Mouse (Mus musculus) limb, embryonic 14.5 days (tissue): Measurements from ENCODE around the gene Apoo. TPM values are rescaled to one million over a fixed set of nuclear protein-coding genes. Genes with fewer than 3 reads are reported as not detected.
"Not testable (repeated sequence)": the region's sequence is repeated elsewhere in the genome, so short reads cannot be mapped to it uniquely, and the experiment has no call there.

Source experiments
- ATAC-seq: fragments of 200-750 bp; cut with Nextera tagmentation; 2 replicates; pipeline ENCODE4 v1.8.0; 2017; ENCODE audit warnings: low read depth, moderate number of reproducible peaks, moderate TSS enrichment; ENCODE audit not compliant: low FRiP score
- DNase-seq: peaks from one replicate; pipeline ENCODE4 v3.0.0-alpha.2; 2015; ENCODE audit warnings: low spot score
- H3K27ac ChIP-seq: fragments of 300-500 bp; sonication (generic); replicated peaks from 2 replicates; pipeline ENCODE4 v1.5.1; 2014; ENCODE audit warnings: low read depth, mild to moderate bottlenecking, low read length, moderate library complexity, mixed read lengths
- H3K27me3 ChIP-seq: fragments of 300-500 bp; sonication (generic); 2 replicates; pipeline ENCODE4 v1.6.1; 2014; ENCODE audit warnings: low read length, mixed read lengths; ENCODE audit not compliant: control insufficient read depth, insufficient read depth
- H3K36me3 ChIP-seq: fragments of 300-500 bp; sonication (generic); 2 replicates; pipeline ENCODE4 v1.6.1; 2014; ENCODE audit warnings: mild to moderate bottlenecking, low read length, moderate library complexity, mixed read lengths; ENCODE audit not compliant: control insufficient read depth, insufficient read depth
- H3K4me1 ChIP-seq: fragments of 300-500 bp; sonication (generic); 2 replicates; pipeline ENCODE4 v1.6.1; 2014; ENCODE audit warnings: antibody characterized with exemption, low read length, mixed read lengths; ENCODE audit not compliant: control insufficient read depth, insufficient read depth
- H3K4me2 ChIP-seq: fragments of 300-500 bp; sonication (generic); replicated peaks from 2 replicates; pipeline ENCODE4 v1.6.1; 2014; ENCODE audit warnings: low read depth, mild to moderate bottlenecking, low read length, moderate library complexity; ENCODE audit not compliant: severe bottlenecking
- H3K4me3 ChIP-seq: fragments of 300-500 bp; sonication (generic); replicated peaks from 2 replicates; pipeline ENCODE4 v1.5.1; 2014; ENCODE audit warnings: low read length
- H3K9ac ChIP-seq: fragments of 300-500 bp; sonication (generic); 2 replicates; pipeline ENCODE4 v1.6.1; 2014; ENCODE audit warnings: mild to moderate bottlenecking, low read depth, low read length, moderate library complexity; ENCODE audit not compliant: severe bottlenecking
- H3K9me3 ChIP-seq: fragments of 300-500 bp; sonication (generic); 2 replicates; pipeline ENCODE4 v1.6.1; 2016; ENCODE audit warnings: low read length; ENCODE audit not compliant: control insufficient read depth
- POLR2A ChIP-seq: fragments of 200-500 bp; IDR thresholded peaks from 2 replicates; pipeline ENCODE4 v1.8.0; 2012; ENCODE audit warnings: inconsistent platforms, mild to moderate bottlenecking, moderate library complexity, borderline replicate concordance; ENCODE audit not compliant: insufficient read depth, insufficient read length; ENCODE audit errors: extremely low read depth
- WGBS: fragments of 180-500 bp; shearing (Covaris S2); extraction: QIAGEN DNeasy Blood & Tissue Kit; methylation state at CpG from one replicate; pipeline ENCODE4 v1.1.7; 2014; 5-methylcytosine and 5-hydroxymethylcytosine counted together
- microRNA-seq: library from miRNA; unstranded; fragments of <30 nt; microRNA quantifications from one replicate; pipeline ENCODE4, GENCODE M21; 2016
- polyA plus RNA-seq, 2 experiments: library from polyadenylated mRNA; depleted of rRNA in 1 of 2; stranded (reverse) in 1 of 2; unstranded in 1 of 2; fragments of >200 nt; fragmentation: Nextera tagmentation in 1 of 2; extraction: Ambion mirVana in 1 of 2; gene quantifications; 2 replicates each; pipeline versions ENCODE4 v1.2.1 to v1.2.3; 2012 to 2014

The Apoo gene
- polyA plus RNA-seq, 2 experiments: 18.5 to 73.4 TPM

DNA sequence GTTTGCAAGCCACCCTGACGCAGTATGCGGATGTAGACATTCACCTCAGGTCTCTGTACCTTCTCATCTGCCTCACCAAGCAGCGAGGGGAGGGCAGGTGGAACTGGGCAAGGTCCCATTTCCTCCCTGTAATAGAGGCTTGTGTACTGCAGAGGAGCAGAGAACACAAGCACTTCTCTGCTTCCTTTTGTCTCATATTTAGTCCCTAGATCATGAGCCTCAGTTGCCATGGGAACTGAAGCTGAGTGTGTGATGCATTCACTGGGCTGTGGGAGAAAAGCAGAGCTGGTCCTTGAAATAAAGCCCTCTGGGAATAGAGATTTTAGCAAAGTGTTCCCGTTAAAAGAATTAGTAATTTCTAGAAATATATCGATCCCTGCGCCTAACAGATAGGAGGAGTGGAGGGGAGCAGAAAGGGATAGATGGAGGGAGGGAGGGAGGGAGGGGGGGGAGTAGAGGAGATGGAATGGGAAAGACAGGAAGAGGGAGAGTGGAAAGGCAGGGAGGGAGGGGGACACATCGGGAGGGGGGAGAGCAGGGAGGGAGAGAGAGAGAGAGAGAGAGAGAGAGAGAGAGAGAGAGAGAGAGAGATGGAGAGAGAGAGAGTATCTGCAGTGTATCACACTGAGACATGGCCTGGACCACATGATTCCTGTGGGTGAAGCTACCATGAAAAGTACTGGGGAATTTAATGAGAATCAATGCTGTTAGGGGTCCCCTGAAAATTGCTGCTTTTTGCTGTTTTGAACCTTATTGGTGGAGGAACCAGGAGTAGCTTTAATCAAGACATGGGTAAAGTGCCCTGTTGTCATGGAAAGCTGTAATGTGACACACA lies 83.3 kb downstream of the Apoo start:
- WGBS: no CpG with 5 or more reads among the region's 7 CpGs
- not testable (repeated sequence) for H3K9ac ChIP-seq, H3K27me3 ChIP-seq, H3K36me3 ChIP-seq, H3K4me3 ChIP-seq, H3K4me1 ChIP-seq, DNase-seq, H3K4me2 ChIP-seq, H3K9me3 ChIP-seq, H3K27ac ChIP-seq, ATAC-seq

DNA sequence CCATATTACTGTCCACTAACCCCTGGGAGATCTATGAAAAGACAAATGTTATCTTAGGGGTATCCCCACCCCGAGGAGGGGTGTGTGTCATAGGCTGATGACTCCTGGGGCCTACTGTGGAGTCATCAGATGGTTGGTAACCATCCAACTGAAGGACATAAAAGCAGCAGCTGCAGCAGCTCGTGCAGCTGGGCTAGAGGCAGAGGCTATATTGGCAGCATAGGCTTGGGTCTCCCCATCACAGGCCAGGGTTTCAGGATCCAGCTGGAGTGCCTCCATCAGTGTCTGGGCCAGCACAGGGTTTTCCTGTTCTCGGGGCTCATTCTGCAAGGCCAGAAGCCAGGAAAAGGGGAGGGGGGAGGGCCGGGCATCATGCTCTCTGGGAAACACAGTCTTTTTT lies 92.4 kb downstream of the Apoo start:
- WGBS: 45% methylated on average over 4 of the region's 4 CpGs
- TF ChIP-seq POLR2A: no peak
- no peak overlapping the region for H3K9ac ChIP-seq
- H3K27ac ChIP-seq: no peak overlapping the region
- H3K4me3 ChIP-seq: no peak overlapping the region
- H3K9me3 ChIP-seq: no peaks in the 10 kb centered on the region
- no peaks in the 10 kb centered on the region for H3K4me1 ChIP-seq
- no peaks in the 10 kb centered on the region for H3K27me3 ChIP-seq
- H3K36me3 ChIP-seq: no peaks in the 10 kb centered on the region
- DNase-seq (no peak), ATAC-seq (no peak)
- no peak overlapping the region for H3K4me2 ChIP-seq

- not testable (repeated sequence) for H3K36me3 ChIP-seq, H3K4me3 ChIP-seq, H3K27ac ChIP-seq, DNase-seq, H3K27me3 ChIP-seq, H3K4me2 ChIP-seq, H3K4me1 ChIP-seq, H3K9ac ChIP-seq, H3K9me3 ChIP-seq, ATAC-seq
- WGBS: 100% methylated on average over 1 of the region's 3 CpGs
Observed at GRCm38 (mm10) chrX:94461513-94461912, 94.6 kb downstream of the Apoo start.

- no CpG with 5 or more reads among the region's 7 CpGs for WGBS
- H3K9me3 ChIP-seq, H3K9ac ChIP-seq, H3K4me1 ChIP-seq, H3K27ac ChIP-seq, H3K36me3 ChIP-seq, H3K27me3 ChIP-seq, H3K4me2 ChIP-seq, H3K4me3 ChIP-seq, DNase-seq, ATAC-seq: not testable (repeated sequence)
Observed at GRCm38 (mm10) chrX:94462604-94463429, 95.9 kb downstream of the Apoo start.

Small RNA genes lying within 50 kb of the gene (microRNA-seq; reads per million reads assigned to microRNA genes)
- not detected for gene Gm44477

Other genes with a start within 250 kb of the Apoo start
- 14.7 and 15.0 TPM in 2 replicates for gene Zfx, start 243.4 kb upstream of the Apoo start, polyA plus RNA-seq (2012; rRNA removed)
- gene Zfx, start 243.4 kb upstream of the Apoo start, polyA plus RNA-seq (2014; fragmentation: Nextera tagmentation; extraction: Ambion mirVana): 29.7 and 34.8 TPM in 2 replicates
- gene Eif2s3x, start 154.3 kb upstream of the Apoo start, polyA plus RNA-seq (2012; rRNA removed): 87.3 and 117 TPM in 2 replicates
- gene Eif2s3x, start 154.3 kb upstream of the Apoo start, polyA plus RNA-seq (2014; fragmentation: Nextera tagmentation; extraction: Ambion mirVana): 63.5 and 110 TPM in 2 replicates
- 4.9 and 6.2 TPM in 2 replicates for gene Klhl15, start 132.5 kb upstream of the Apoo start, polyA plus RNA-seq (2012; rRNA removed)
- gene Klhl15, start 132.5 kb upstream of the Apoo start, polyA plus RNA-seq (2014; fragmentation: Nextera tagmentation; extraction: Ambion mirVana): 10.6 and 11.7 TPM in 2 replicates
- 0.08 and 0.13 TPM in 2 replicates for gene Fam90a1b, start 340 bp upstream of the Apoo start, polyA plus RNA-seq (2012; rRNA removed)
- gene Fam90a1b, start 340 bp upstream of the Apoo start, polyA plus RNA-seq (2014; fragmentation: Nextera tagmentation; extraction: Ambion mirVana): 0.10 and 0.19 TPM in 2 replicates
- gene Maged1, start 175.0 kb downstream of the Apoo start, polyA plus RNA-seq (2012; rRNA removed): 929 and 981 TPM in 2 replicates
- gene Maged1, start 175.0 kb downstream of the Apoo start, polyA plus RNA-seq (2014; fragmentation: Nextera tagmentation; extraction: Ambion mirVana): 822 and 888 TPM in 2 replicates